Mouse (Mus musculus) thymus, adult 2 months (tissue): ENCODE measurements at regions not wholly inside any gene's neighbourhood (a gene's known extent, or its start where the extent isn't known, plus 50 kb on each side); places are given as distances from the start of the nearest gene placed in this dataset.

Experiments used
- DNase-seq: peaks from one replicate; pipeline ENCODE4 v3.0.0; 2021
- H3K27ac ChIP-seq: fragments of 200-500 bp; 2 replicates; pipeline ENCODE4 v1.5.1; 2012; ENCODE audit warnings: low read length, control low read depth; ENCODE audit not compliant: control insufficient read depth, insufficient read depth
- H3K27me3 ChIP-seq: fragments of 200-500 bp; 2 replicates; pipeline ENCODE4 v1.6.1; 2012; ENCODE audit warnings: mild to moderate bottlenecking, low read length, moderate library complexity, mixed read lengths; ENCODE audit not compliant: control insufficient read depth, insufficient read depth
- H3K36me3 ChIP-seq: fragments of 200-500 bp; 2 replicates; pipeline ENCODE4 v1.6.1; 2012; ENCODE audit warnings: mild to moderate bottlenecking, low read length, moderate library complexity; ENCODE audit not compliant: control insufficient read depth, insufficient read depth
- H3K4me1 ChIP-seq: fragments of 200-500 bp; replicated peaks from 2 replicates; pipeline ENCODE4 v1.6.1; 2012; ENCODE audit warnings: low read length; ENCODE audit not compliant: control insufficient read depth, insufficient read depth
- H3K4me3 ChIP-seq: fragments of 200-500 bp; 2 replicates; pipeline ENCODE4 v1.5.1; 2012; ENCODE audit warnings: mild to moderate bottlenecking, low read length, control low read depth, moderate library complexity; ENCODE audit not compliant: control insufficient read depth, insufficient read depth
- CTCF ChIP-seq: fragments of 200-500 bp; IDR thresholded peaks from 2 replicates; pipeline ENCODE4 v1.5.1; 2012; ENCODE audit warnings: mild to moderate bottlenecking, control low read depth, low read length, moderate library complexity, borderline replicate concordance; ENCODE audit not compliant: control insufficient read depth, poor library complexity, insufficient read depth; ENCODE audit errors: extremely low read depth
- POLR2A ChIP-seq: fragments of 200-500 bp; IDR thresholded peaks from 2 replicates; pipeline ENCODE4 v1.6.1; 2012; ENCODE audit warnings: mild to moderate bottlenecking, low read length, control low read depth, moderate library complexity; ENCODE audit not compliant: control insufficient read depth, poor library complexity, insufficient read depth; ENCODE audit errors: extremely low read depth
- WGBS: fragments of 180-500 bp; shearing (Covaris S2); methylation state at CpG from one replicate; pipeline ENCODE4 v1.1.7; 2018; 5-methylcytosine and 5-hydroxymethylcytosine counted together

GRCm38 (mm10) chr11:111155023-111155422 is 89.1 kb downstream of the Kcnj2 start:
- Histone ChIP-seq H3K4me1 (no peaks in the 10 kb centered on the region), H3K27me3 (no peaks in the 10 kb centered on the region), H3K27ac (no peak overlapping the region), H3K36me3 (no peaks in the 10 kb centered on the region), H3K4me3 (no peak overlapping the region)
- TF ChIP-seq POLR2A (no peak), CTCF (no peak)
- DNase-seq = no peak
- WGBS = 94% methylated on average over 7 of the region's 7 CpGs

- Histone ChIP-seq H3K27me3 (no peaks in the 10 kb centered on the region), H3K4me1 (no peaks in the 10 kb centered on the region), H3K36me3 (no peaks in the 10 kb centered on the region), H3K4me3 (no peak overlapping the region), H3K27ac (no peak overlapping the region)
- no peak for DNase-seq
- TF ChIP-seq CTCF (no peak), POLR2A (no peak)
- 66% methylated on average over 7 of the region's 7 CpGs for WGBS
Observed at GRCm38 (mm10) chr11:111155747-111156146, 89.8 kb downstream of the Kcnj2 start.

GRCm38 (mm10) chr11:111159299-111159698 is 93.3 kb downstream of the Kcnj2 start:
- Histone ChIP-seq H3K27ac (no peak overlapping the region), H3K27me3 (no peaks in the 10 kb centered on the region), H3K4me1 (no peaks in the 10 kb centered on the region), H3K4me3 (no peak overlapping the region), H3K36me3 (no peaks in the 10 kb centered on the region)
- WGBS = 86% methylated on average over 2 of the region's 2 CpGs
- TF ChIP-seq POLR2A = no peak
- no peak for TF ChIP-seq CTCF
- no peak for DNase-seq

- DNase-seq = no peak
- H3K27me3 ChIP-seq = no peaks in the 10 kb centered on the region
- H3K27ac ChIP-seq = no peak overlapping the region
- no peaks in the 10 kb centered on the region for H3K36me3 ChIP-seq
- no peaks in the 10 kb centered on the region for H3K4me1 ChIP-seq
- no peak for TF ChIP-seq CTCF
- no peak overlapping the region for H3K4me3 ChIP-seq
Observed at GRCm38 (mm10) chr11:111164907-111165306, 98.9 kb downstream of the Kcnj2 start.

GRCm38 (mm10) chr11:111170174-111170800 is 104.3 kb downstream of the Kcnj2 start:
- WGBS = 71% methylated on average over 5 of the region's 5 CpGs
- H3K36me3 ChIP-seq = no peaks in the 10 kb centered on the region
- TF ChIP-seq POLR2A (no peak), CTCF (no peak)
- no peaks in the 10 kb centered on the region for H3K27me3 ChIP-seq
- H3K27ac ChIP-seq = no peak overlapping the region
- no peak for DNase-seq
- H3K4me1 ChIP-seq = no peaks in the 10 kb centered on the region
- no peak overlapping the region for H3K4me3 ChIP-seq

- no peak for DNase-seq
- Histone ChIP-seq H3K36me3 (no peaks in the 10 kb centered on the region), H3K27me3 (no peaks in the 10 kb centered on the region), H3K4me1 (no peaks in the 10 kb centered on the region), H3K4me3 (no peak overlapping the region), H3K27ac (no peak overlapping the region)
- TF ChIP-seq POLR2A (no peak), CTCF (no peak)
- 95% methylated on average over 4 of the region's 4 CpGs for WGBS
Observed at GRCm38 (mm10) chr11:111173525-111173924, 107.6 kb downstream of the Kcnj2 start.

- DNase-seq = no peak
- no peaks in the 10 kb centered on the region for H3K27me3 ChIP-seq
- no peak for TF ChIP-seq POLR2A
- TF ChIP-seq CTCF = no peak
- H3K27ac ChIP-seq = no peak overlapping the region
- 86% methylated on average over 3 of the region's 3 CpGs for WGBS
- no peaks in the 10 kb centered on the region for H3K4me1 ChIP-seq
- no peak overlapping the region for H3K4me3 ChIP-seq
- H3K36me3 ChIP-seq = no peaks in the 10 kb centered on the region
Observed at GRCm38 (mm10) chr11:111175566-111175965, 109.6 kb downstream of the Kcnj2 start.
